In the genomic region with DNA sequence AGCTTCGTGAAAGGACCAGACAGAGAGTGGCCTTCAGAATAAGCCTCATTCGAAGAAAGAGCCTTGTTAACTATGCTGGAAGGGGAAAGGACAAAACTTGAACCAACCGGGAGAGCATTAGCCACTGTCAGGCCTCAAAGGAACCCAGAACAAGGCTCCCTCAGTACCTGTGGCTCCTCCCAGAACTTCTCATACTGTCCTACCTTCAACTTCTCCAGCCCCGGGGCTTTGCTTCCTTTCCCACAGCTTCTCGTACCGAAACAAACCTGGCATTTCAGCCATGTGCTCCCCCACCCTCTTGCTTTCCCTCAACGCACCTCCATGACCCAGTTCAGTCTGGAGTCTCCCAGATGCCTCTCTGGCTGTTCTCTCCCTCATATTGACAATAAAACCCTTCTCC, we compare ENCODE assay signal across 19 mouse cellular contexts.
DNase-seq lines count a peak whose midpoint lies in the region; ATAC-seq and TF ChIP-seq lines count a peak whose summit lies in the region.
"Had no signal": no experiment of that assay in that cellular context is flagged by ENCODE, and none has a peak within 500 bp of the region (broad histone marks: within the 10 kb centered on the region; RNA-seq: fewer than 3 reads in every experiment).

No protein-coding gene starts in this region.

- no peak for TF ChIP-seq EP300 in heart, adult 2 months (IDR thresholded peaks at IDR 0.05; ENCODE audit: insufficient read depth, low read depth, low read length)

- H3K4me2 ChIP-seq in heart, embryonic 12.5 days = no peak overlapping the region
- no peak overlapping the region for H3K4me2 ChIP-seq in intestine, embryonic 14.5 days (ENCODE audit: low read length)
- H3K4me2 ChIP-seq in intestine, embryonic 15.5 days (replicated peaks) = no peak overlapping the region
- H3K4me2 ChIP-seq: embryonic facial prominence, embryonic 12.5 days; embryonic facial prominence, embryonic 15.5 days; heart, embryonic 13.5 days; hindbrain, embryonic 12.5 days had no signal

- H3K36me3 ChIP-seq in heart, adult 2 months (ENCODE audit: control insufficient read depth, insufficient read depth, low read length) = no peaks in the 10 kb centered on the region
- H3K36me3 ChIP-seq in heart, embryonic 12.5 days = no peaks in the 10 kb centered on the region
- H3K36me3 ChIP-seq in intestine, embryonic 14.5 days (ENCODE audit: control insufficient read depth, insufficient read depth, low read length) = no peaks in the 10 kb centered on the region
- no peaks in the 10 kb centered on the region for H3K36me3 ChIP-seq in intestine, embryonic 15.5 days
- H3K36me3 ChIP-seq: embryonic facial prominence, embryonic 12.5 days; embryonic facial prominence, embryonic 15.5 days; heart, embryonic 13.5 days; hindbrain, embryonic 12.5 days had no signal

- peak overlapping the region; percentile 56 for H3K27ac ChIP-seq in heart, adult 2 months
- H3K27ac ChIP-seq in heart, embryonic 12.5 days (ENCODE audit: poor library complexity, severe bottlenecking) = no peak overlapping the region
- H3K27ac ChIP-seq in intestine, embryonic 14.5 days (ENCODE audit: low read depth) = no peak overlapping the region
- H3K27ac ChIP-seq in intestine, embryonic 15.5 days = no peak overlapping the region
- H3K27ac ChIP-seq: embryonic facial prominence, embryonic 12.5 days; embryonic facial prominence, embryonic 15.5 days; heart, embryonic 13.5 days; hindbrain, embryonic 12.5 days had no signal

- no peak for DNase-seq in heart, adult 2 months
- DNase-seq in intestine, embryonic 14.5 days (ENCODE audit: low spot score) = peak; percentile 25
- no peak for DNase-seq in embryo, embryonic 10.5 days (ENCODE audit: low spot score)
- DNase-seq: cerebellum, adult 18-20 months; cerebellum, adult 9-10 months; cerebellum, postnatal 14 days; forebrain, postnatal 0 days; kidney, adult 18-20 months; kidney, adult 9 months had no signal

- TF ChIP-seq POLR2A in heart, adult 2 months (IDR thresholded peaks at IDR 0.05; ENCODE audit: insufficient read depth, low read depth, low read length) = no peak

- no peak overlapping the region for H3K4me3 ChIP-seq in heart, adult 2 months
- H3K4me3 ChIP-seq in heart, embryonic 12.5 days = no peak overlapping the region
- H3K4me3 ChIP-seq in intestine, embryonic 14.5 days (ENCODE audit: low read depth, low read length) = no peak overlapping the region
- H3K4me3 ChIP-seq in intestine, embryonic 15.5 days (replicated peaks) = no peak overlapping the region
- H3K4me3 ChIP-seq: embryonic facial prominence, embryonic 12.5 days; embryonic facial prominence, embryonic 15.5 days; heart, embryonic 13.5 days; hindbrain, embryonic 12.5 days had no signal

- H3K4me1 ChIP-seq in heart, adult 2 months (ENCODE audit: control insufficient read depth, insufficient read depth, low read length) = no peaks in the 10 kb centered on the region
- H3K4me1 ChIP-seq in heart, embryonic 12.5 days (replicated peaks) = peaks cover 17% of the 10 kb centered on the region
- H3K4me1 ChIP-seq in intestine, embryonic 14.5 days (replicated peaks; ENCODE audit: control insufficient read depth, insufficient read depth, low read length) = no peaks in the 10 kb centered on the region
- H3K4me1 ChIP-seq in intestine, embryonic 15.5 days (replicated peaks) = no peaks in the 10 kb centered on the region
- H3K4me1 ChIP-seq: embryonic facial prominence, embryonic 12.5 days; embryonic facial prominence, embryonic 15.5 days; hindbrain, embryonic 12.5 days had no signal

- no peak for TF ChIP-seq CTCF in heart, adult 2 months (IDR thresholded peaks at IDR 0.05)

- ATAC-seq in heart, embryonic 12.5 days (ENCODE audit: insufficient number of reproducible peaks, low FRiP score) = no peak
- ATAC-seq in intestine, embryonic 14.5 days (replicated peaks; ENCODE audit: low FRiP score, low TSS enrichment, low read depth) = no peak
- ATAC-seq in intestine, embryonic 15.5 days = no peak
- 0 out of 2 replicates have a peak, but pooled peaks have one; percentile 2 for ATAC-seq in granulocyte monocyte progenitor cell, adult 5-6 weeks (replicated peaks; ENCODE audit: poor library complexity, severe bottlenecking)
- ATAC-seq: CD4-positive, CD25-positive, alpha-beta regulatory T cell, adult 4 months; forebrain, embryonic 14.5 days; forebrain, postnatal 0 days; intestine, embryonic 16.5 days had no signal

- H3K9me3 ChIP-seq in heart, embryonic 12.5 days (replicated peaks) = no peaks in the 10 kb centered on the region
- no peaks in the 10 kb centered on the region for H3K9me3 ChIP-seq in intestine, embryonic 14.5 days (ENCODE audit: control insufficient read depth, low read length)
- H3K9me3 ChIP-seq in intestine, embryonic 15.5 days = no peaks in the 10 kb centered on the region
- H3K9me3 ChIP-seq: embryonic facial prominence, embryonic 12.5 days; embryonic facial prominence, embryonic 15.5 days; heart, embryonic 13.5 days; hindbrain, embryonic 12.5 days had no signal

- no peaks in the 10 kb centered on the region for H3K27me3 ChIP-seq in heart, adult 2 months (ENCODE audit: control insufficient read depth, insufficient read depth, low read length)
- no peaks in the 10 kb centered on the region for H3K27me3 ChIP-seq in heart, embryonic 12.5 days (replicated peaks)
- H3K27me3 ChIP-seq in intestine, embryonic 14.5 days (replicated peaks; ENCODE audit: control insufficient read depth, insufficient read depth, low read length) = no peaks in the 10 kb centered on the region
- H3K27me3 ChIP-seq in intestine, embryonic 15.5 days (replicated peaks) = no peaks in the 10 kb centered on the region
- H3K27me3 ChIP-seq: embryonic facial prominence, embryonic 12.5 days; embryonic facial prominence, embryonic 15.5 days; heart, embryonic 13.5 days; hindbrain, embryonic 12.5 days had no signal

- no peaks in the 10 kb centered on the region for H3K79me2 ChIP-seq in heart, adult 2 months (replicated peaks; ENCODE audit: control insufficient read depth, insufficient read depth, low read length)

- WGBS in heart, adult 2 months = 87% methylated on average over 7 of the region's 7 CpGs
- 80% methylated on average over 7 of the region's 7 CpGs for WGBS in heart, embryonic 12.5 days
- 85% methylated on average over 7 of the region's 7 CpGs for WGBS in intestine, embryonic 14.5 days
- WGBS in intestine, embryonic 15.5 days = 84% methylated on average over 7 of the region's 7 CpGs

- intact Hi-C loops in heart, adult 2 months (cut with DNase I) = no loop called here

- no peak overlapping the region for H3K9ac ChIP-seq in heart, adult 2 months (ENCODE audit: low read depth, low read length)
- no peak overlapping the region for H3K9ac ChIP-seq in heart, embryonic 12.5 days
- no peak overlapping the region for H3K9ac ChIP-seq in intestine, embryonic 14.5 days (ENCODE audit: low read length)
- no peak overlapping the region for H3K9ac ChIP-seq in intestine, embryonic 15.5 days
- H3K9ac ChIP-seq: embryonic facial prominence, embryonic 12.5 days; embryonic facial prominence, embryonic 15.5 days; forebrain, postnatal 0 days; heart, embryonic 13.5 days; hindbrain, embryonic 12.5 days had no signal
